In the genomic region with DNA sequence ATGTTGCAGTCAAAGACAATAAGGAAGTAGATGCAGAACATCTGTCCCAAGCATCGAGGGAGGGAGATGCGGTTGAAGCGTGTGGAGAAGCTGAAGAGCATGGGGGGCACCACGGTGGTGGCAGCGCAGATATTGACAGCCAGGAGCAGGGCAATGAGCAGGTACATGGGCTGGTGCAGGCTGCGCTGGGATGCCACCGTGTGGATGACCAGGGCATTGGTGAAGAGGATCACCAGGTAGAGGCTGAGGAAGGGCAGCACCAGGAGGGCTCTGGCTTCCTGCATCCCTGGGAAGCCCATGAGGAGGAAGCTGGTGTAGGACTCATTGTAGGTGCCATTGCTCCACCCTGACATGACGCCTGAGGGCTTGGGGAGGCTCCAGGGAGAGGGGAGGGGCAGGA, we compare ENCODE assay signal across 14 mouse cellular contexts. TPM values are rescaled to one million over a fixed set of nuclear protein-coding genes. Genes with fewer than 3 reads are reported as not detected.
"Had no signal": no experiment of that assay in that cellular context is flagged by ENCODE, and none has a peak within 500 bp of the region (broad histone marks: within the 10 kb centered on the region; RNA-seq: fewer than 3 reads in every experiment).

No protein-coding gene starts in this region.

RNA-seq across cellular contexts. Expression of gene Olfr543, which starts 3.3 kb away (rescaled TPM):
- polyA plus RNA-seq: lung, postnatal 0 days; macrophage; myocyte; stomach, postnatal 0 days; thymus, adult 2 months had no signal

RNA-seq across cellular contexts. Expression of gene Olfr544, which starts 3.3 kb away (rescaled TPM):
- polyA plus RNA-seq: kidney, embryonic 16.5 days; limb, embryonic 12.5 days; lung, postnatal 0 days; macrophage; myocyte; neural tube, embryonic 13.5 days; stomach, postnatal 0 days; thymus, adult 2 months had no signal

RNA-seq across cellular contexts. Expression of gene Olfr545, which starts 14.6 kb away (rescaled TPM):
- polyA plus RNA-seq: kidney, embryonic 16.5 days; liver, embryonic 12.5 days; liver, embryonic 16.5 days; lung, embryonic 14.5 days; lung, postnatal 0 days; macrophage; myocyte; stomach, postnatal 0 days; thymus, adult 2 months had no signal

RNA-seq across cellular contexts. Expression of gene Olfr547, which starts 49.8 kb away (rescaled TPM):
- polyA plus RNA-seq: kidney, embryonic 16.5 days; limb, embryonic 12.5 days; limb, embryonic 15.5 days; liver, embryonic 12.5 days; liver, embryonic 16.5 days; lung, embryonic 14.5 days; lung, postnatal 0 days; macrophage; midbrain, embryonic 13.5 days; midbrain, embryonic 16.5 days; myocyte; neural tube, embryonic 13.5 days; stomach, postnatal 0 days; thymus, adult 2 months had no signal
